Mouse (Mus musculus) thymus, postnatal 25 days (tissue): ENCODE measurements around the gene Igf2r.

Experiments used
- DNase-seq: peaks from one replicate; pipeline ENCODE4 v3.0.0; 2022

Gene Igf2r

DNA sequence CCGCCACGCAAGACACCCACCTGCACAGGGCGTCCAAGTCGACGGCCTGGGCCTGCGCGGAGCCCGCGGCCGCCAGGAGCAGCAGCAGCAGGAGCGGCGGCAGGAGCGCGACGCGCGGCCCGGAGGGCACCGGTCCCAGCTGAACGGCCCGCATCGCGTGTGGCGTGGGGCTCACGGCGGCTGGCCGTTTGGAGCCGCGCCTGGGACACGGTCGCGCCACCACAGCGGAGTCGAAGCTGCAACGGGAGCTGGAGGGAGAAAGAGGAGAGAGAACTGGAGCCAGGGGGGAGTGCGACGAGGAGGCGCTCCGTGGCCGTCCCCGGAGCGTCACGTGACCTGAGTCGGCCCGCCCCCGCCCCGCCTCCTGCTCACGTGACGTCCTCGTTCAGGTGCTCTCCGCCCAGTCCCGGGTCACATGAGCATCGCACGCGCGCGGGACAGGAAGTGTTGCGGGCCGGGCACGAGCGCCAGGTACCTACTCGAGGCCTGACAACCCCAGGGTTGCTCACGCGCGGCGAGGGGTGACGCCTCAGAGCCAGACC lies at the start of gene Igf2r:
Gene Igf2r (minus strand): TSS at position 285 of the 542 bp plus-strand sequence.
- peak; percentile 81 for DNase-seq

DNA sequence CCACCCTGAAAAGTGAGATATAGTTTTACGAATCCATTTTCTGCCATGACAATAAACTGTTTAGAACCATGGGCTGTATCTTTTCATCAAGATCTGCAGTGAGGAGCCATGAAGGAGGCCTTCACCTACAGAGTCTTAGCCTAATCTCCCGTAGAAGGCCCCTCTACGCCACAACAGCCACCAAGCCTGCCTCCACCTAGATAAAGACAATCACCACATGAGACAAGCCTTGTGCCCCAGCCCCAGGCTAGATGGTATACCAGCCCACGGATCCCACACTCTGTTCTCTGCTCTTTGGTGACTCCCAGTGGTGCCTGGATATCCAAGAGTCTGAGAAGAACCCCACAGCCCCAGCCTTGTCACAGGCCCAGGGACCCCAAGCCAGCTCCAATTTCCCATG lies 46.4 kb upstream of the Igf2r start:
- no peak for DNase-seq

DNA sequence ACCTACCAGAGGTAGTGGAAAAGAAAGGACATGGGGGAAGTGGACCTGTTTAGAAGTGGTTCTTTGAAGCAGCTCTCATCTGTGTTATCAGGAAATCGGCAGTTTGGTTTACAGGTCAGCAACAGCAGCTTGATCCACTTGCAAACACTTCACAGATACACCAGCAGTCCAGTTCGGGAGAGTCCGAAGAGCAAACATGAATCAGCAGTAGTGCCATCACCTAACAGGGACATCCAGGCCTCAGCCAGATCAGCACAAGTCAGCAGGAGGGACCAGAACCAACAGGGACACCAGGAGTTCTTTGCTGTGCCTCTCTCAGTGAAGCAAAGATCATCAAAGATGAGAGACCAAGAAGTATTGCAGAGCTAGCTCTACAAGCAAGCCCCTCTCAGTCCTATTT lies 45.0 kb upstream of the Igf2r start:
- DNase-seq = no peak

DNA sequence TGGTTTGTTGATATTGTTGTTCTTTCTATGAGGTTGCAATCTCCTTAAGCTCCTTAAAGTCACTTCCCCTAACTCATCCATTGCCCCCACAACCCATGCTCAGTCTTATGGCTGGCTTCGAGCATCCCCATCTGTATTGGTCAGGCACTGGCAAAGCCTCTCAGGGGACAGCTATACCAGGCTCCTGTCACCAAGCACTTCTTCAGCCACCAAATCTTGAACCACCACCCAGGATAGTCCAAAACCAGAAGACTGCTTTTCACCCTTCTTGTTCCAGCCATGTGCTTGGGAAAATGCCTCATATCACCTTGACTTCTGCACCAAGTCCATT lies 41.5 kb upstream of the Igf2r start:
- no peak for DNase-seq

DNA sequence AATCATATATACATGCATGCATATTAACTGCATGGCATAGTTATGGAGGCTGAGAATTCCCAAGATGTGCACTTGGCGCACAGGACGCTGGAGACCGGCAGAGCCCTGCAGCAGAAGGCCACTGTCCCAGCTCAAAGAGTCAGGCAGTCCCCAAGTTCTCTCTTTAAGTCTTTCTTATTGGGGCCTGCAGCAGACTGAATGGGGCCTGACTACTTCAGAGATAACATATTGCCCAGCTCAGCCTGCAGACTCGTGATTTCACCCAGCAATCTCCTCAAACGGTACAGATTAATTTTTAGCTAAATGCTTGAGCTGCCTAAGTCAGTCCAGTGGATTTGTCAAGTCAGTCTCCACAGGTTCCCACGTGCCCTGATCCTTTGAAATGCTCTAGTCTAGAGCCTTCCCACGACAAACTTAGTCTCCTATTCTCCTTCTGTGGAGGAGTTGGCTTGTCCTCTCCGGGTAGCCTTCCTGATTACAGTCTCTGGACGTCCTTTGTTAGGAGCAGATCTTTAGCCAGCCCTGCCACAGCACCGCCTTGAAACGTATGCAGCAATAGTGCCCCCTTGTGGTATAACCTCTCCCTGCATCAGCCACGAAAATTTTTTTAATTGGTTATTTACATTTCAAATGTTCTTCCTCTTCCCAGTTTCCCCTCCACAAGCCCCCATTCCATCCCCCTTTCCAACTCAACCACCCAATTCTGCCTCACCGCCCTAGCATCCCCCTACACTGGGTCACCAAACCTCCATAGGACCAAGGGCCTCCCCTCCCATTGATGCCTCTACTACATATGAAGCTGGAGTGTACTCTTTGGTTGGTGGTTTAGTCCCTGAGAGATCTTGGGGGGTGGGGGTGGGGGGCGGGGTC lies 40.9 kb upstream of the Igf2r start:
- DNase-seq = peak; percentile 74

DNA sequence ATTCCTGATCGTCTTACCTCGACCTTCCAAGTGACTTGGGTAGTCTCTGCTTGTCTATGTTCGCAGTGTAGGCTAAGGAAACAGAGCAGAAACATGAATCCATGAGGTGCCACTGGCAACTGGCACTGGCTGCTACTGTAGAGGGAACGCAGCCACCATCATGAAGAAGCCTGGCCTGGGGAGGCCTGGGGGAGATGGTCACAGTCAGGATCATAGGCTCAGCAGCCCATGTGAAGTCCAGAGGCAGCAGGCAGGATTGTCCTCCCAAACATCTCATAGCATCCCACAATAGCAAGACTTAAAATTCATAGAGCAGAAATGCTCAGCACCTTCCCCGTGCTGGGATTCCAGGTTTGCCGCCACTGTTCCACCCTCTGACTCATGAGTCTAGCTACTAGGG lies 39.4 kb upstream of the Igf2r start:
- DNase-seq = no peak

DNA sequence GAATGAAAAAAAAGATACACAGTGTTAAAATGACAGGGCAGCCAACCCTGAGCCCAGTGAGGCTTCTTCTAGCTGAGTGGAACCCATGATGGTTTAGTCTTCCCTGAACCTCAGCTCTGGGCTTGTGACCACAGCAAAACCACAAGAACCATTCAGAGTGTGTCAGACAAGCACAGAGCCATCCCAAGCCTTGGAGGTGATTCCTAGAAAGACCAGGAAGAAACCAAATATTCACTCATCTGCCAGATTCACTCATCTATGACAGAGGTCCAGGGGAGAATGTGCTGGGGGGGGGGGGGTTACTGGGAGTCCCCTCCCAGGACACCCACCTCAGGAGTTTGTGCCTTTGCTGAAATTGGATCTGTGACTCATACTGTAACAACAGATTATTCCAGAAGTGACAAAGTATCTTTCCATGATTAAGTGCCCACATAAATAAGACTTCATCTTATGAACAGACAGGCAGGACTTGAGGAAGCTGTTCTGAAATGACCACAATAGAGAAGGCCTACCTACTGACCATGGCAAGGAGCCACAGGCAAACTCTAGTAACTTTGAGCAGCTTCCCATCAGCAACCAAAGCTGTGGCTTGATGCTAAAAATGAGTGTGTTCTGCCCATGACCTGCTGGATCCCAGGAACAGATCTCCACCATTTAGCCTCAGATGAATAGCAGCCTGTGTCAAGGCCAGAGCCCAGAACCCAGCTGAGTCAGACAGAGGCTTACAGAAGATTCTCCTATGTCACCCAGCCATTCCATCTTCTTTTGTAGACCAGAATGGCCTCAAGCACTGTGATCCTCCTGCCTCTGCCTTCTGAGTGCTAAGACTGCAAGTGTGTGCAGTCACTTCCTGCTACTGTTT lies 35.4 kb upstream of the Igf2r start:
- DNase-seq = no peak

DNA sequence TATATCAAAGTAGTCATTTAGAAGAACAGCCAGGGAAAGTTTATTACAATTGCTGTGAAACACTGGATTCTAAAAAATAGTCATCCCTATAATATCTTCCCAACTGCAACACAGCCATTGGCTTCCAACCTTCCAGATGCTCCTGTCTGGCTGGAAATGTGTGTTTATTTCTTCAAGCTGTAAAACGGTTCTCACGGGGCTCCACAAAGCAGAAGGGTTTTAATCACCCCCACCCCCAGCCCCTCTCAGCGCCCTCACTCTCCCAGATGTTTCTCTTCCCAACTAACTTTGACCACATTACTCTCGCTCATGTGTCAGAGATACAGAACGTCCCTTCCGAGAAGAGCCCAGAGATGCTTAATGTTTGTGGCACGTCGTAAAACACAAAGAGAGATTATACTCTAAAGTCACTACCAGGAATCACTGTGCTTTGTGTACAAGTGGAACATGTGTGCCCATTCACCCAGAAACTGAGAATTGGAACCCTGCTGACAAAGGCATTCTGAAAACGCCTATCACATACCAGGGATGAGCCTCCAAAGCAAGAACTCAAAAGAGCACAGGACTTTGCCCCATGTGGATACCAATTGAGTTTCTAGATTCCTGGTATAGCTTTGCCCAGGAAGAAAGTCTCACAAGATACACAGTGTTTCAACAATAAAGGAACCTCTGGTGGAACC lies 32.5 kb upstream of the Igf2r start:
- no peak for DNase-seq

DNA sequence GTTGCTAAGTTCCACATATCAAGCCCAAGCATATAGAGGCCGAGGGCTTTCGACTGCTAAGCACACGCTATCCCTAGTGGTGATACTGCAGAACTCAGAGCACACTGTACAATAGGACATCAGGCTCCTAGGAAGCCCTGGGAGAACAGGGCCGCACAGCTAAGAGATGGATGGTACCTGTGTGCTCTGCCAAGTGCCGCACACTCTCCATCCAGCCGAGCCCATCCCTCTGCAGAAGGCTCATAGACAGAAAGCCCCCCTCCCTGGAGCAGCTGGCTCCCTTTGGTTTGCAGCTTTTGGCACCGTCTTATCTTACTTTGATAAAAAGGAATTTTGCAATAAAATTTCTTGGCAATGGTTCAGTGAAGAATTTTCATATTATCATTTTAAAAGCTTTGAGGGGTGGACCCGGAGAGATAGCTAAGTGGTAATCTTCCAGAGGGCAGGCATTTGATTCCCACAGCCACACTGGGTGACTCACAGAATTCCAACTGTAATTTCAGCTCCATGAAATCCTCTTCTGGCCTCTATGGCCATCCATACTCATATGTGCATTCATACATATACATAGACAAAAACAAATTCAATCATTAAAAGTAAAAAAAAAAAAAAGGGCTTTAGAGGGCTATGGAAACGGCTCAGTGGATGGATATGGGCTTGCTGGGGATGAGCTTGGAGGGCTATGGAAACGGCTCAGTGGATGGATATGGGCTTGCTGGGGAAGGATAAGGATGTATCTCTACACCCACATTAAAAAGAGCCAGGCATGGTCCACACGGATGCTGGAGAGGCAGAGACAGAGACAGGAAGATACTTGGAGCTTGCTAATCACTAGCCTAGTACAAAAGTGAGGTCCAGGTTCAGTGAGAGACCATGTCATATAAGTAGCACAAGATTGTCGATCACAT lies 30.2 kb upstream of the Igf2r start:
- no peak for DNase-seq

DNA sequence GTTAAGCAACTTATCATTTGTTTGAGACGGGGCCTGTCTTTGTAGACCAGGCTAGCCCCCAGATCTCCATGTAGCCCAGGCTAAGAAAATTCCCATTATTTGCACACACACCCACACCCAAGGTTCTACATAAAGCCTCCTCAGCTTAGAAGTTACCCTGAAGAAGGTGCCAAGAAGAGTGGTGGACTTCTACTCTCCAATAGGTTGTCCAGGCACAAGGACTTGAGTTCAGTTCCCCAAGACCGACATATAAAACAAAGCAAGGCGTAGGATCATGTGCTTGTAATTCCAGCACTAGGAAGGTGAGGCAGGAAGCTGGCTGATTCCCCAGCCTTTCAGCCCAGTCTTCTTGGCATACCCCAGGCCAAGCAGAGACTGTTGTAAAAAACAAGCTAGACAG lies 29.1 kb upstream of the Igf2r start:
- no peak for DNase-seq

DNA sequence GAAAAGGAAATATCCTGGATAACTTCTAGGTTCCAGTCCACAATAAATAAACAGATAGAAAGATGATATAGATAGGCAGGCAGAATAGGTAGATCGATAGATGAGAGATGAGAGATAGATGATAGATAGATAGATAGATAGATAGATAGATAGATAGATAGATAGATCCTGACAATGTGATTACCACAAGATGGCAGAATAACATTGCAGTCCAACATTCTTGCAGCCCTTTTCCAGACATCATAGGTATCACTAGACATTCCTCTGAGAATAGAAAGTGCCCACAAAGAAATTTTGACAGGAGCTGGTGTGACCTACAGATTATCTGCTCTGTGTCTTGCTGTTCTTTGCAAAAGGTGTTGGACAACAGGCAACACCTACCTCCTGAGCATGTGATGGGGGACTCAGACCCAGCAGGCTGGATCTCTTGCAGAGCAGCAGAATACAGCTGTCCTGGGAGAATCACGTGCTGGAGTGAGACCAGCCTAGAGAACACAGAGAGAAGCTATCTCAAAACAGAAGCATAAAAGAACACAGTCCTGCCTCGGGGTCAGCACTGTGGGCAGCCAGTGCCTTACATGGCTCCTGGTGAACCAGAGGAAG lies 28.1 kb upstream of the Igf2r start:
- no peak for DNase-seq

DNA sequence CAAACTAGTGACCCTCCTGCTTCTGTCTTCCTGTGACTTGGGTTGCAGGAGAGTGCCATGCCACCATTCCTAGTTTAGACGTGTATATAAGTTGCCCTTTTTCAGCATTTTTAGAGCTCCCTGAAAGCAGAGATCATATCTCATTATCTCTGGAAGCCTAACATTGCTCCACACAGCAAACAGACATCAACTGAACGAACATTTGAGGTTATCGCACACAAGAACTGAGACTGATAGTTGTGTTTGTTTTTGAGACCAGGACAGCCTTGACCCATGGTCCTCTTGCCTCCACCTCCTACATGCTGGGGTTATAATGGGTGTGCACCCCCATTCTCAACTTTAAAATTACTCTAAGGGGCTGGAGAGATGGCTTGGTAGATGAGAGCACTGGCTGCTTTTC lies 27.2 kb upstream of the Igf2r start:
- no peak for DNase-seq

DNA sequence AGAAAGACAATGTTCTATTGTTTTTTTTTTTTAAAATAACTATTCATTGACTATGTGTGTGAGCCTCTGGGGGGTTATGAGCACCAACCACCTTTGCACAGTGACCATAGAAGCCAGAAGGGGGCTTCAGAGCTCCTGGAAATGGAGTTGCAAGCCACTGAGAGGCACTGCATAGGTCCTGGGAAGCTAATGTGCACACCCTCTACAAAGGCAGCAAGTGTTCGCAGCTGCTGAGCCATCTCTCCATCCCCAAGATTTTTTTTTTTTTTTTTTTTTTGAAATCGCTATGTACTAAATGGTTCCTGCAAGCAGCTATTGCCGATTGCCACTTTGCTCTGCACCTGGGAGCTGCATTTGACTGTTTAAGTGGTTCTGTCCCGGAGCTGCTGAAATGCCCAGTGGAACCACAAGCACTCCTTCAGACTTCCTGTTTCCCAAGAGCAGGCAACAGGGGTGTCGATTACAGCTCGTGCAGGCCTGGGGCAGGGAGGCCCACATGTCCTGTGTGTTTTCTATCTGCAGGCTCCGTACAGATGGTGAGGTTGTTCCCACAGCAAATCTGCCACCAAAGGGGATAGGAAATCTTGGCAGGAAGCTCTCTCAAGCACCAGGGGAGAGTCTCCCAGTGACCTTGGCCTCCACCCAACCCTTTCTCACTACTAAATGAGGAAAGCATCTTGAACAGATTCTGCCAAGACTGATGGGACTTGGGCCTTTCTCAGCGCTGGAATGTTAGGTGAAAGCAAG lies 24.4 kb upstream of the Igf2r start:
- peak; percentile 13 for DNase-seq

DNA sequence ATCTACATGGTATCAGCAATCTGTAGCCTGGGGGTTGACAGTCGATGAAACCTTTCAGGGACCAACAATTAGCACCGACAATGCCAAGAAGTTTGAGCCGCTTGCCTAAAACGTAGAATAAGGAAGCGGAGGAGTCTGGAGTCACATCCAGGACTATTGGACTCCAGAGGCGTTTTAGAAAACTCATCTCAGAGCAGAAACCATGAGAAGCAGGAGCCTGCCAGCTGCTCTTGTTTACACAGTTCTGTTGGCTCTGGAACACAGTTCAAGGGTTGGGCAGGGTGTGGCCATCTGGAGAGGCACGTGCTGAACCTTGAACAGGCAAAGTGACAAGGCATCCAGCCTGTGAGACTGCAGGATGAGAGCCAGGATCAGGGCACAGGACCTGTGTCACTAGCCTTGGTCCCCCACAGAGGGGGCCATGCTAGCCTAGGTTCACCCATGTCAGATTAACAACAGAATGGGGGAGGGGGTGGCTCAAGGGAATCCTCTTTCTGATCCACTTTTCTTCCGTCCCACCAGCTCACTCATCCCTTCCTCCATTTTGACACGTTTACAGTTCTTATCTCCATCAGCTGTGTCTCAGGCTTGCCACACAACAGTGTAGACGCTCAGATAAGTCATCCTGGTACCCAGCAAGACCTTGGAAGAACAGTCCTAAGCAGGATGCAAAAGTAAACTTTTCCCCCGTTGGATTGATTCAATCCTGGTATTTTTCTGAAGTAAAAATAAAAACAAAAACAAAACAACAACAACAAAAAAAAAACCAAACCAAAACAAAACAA lies 23.1 kb upstream of the Igf2r start:
- no peak for DNase-seq

DNA sequence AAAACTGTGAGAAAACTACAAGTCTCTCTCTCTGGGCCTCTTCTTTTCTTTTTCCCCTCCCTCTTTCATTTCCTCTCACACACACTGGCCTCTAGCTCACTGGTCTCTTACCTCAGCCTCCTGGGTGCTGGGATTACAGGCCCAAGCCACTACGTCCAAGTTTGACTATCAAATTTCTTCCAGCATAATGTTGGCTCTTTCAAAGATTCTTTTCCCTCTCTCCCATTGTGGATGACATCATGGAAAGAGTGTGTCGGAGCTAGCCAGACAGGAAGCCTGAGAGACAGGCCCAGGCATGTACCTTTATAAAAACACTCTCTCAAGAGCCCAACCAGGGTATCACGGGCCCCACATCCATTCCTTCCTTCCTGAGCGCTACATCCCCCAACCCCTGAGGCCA lies 22.0 kb upstream of the Igf2r start:
- no peak for DNase-seq

DNA sequence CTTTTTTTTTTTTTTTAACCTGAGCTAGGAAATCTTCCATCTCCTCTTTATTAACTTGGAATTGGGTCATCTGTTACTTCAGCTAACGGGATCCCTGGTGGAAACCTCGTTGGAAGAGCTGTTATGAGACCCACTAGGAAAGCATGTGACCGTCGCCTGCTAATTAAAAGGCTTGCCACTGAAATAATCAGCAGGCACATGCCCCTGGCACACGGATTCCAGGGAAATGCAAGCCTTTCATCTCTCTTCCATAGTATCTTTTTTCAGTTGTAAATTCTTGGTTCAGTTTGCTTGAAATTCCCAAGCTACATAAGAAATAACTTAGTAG lies 21.6 kb upstream of the Igf2r start:
- DNase-seq = no peak

DNA sequence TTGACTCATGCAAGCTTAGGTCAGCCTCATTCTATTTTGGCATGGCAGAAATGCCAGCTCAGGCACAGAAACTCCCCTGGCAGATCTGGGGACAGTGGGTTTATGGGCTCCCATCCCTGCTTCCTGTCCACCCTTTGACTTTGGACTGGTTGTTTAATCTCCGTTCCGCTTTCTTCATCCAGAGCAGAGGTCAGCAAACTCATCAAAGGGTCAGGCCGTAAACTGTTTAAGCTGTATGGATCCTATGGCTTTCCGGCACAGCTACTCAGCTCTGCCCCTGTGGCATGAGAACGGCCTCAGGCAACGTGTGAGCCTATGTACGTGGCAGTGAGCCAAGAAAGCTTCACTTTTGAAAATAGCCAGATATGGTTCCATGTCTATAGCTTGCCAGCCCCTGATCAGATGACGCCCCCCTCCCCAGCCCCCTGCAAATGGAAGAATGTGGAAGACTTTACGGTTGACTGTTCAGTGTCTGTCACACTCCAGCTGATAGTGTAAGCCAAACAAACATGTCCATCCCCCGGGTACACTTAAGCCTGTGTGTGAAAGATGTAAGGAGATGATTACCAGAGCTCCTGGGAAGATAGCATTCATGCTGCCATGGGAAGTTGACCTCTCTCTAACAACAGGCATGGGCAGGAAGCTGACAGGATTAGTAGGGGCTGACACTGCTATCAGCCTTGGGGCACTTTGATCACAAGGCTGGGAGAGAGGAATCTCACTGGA lies 21.1 kb upstream of the Igf2r start:
- no peak for DNase-seq

DNA sequence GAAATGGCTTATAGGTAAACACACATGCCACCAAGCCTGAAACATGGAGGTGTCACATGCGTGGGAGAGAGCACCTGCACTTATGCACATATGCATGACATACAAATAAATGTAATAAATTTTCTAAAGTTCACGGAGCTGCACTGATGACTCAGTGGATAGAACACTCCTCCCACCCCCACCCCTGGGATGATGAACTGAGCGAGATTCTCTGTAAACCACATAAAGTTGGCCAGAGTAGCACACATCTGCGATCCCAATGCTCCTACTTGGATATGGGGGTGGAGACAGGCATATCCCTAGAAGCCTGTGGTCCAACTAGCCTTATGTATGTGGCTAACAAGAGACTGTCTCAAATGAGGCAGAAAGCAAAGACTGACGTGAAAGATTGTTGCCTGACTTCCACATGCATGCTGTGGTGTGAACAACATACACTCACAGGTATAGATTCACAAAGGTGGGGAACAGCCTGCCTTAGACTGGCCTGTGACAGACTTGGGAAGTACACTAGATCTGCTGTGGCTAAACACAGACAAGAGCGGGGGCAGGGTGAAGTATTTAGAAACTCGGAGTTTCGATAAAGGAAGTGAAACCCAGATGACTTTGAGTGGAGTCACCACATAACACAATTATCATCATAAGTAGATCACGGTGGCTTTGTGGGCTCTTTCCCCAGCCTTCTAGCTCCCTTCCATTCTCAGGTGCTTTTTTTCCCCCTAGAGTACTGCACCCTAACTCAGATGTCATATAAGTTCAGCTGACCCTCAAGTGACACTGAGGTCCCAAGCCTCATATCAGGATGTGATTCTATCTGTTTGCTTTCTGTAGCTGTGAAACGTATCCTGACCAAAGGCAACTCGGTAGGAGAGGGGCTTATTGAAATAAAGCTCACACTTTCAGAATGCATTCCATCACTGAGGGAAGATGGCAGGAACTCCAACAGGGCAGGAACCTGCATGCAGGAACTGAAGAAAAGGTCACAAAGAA lies 13.7 kb upstream of the Igf2r start:
- DNase-seq = peak; percentile 40
